Mouse (Mus musculus): ENCODE results near the gene Cngb1. TPM values are rescaled to one million over a fixed set of nuclear protein-coding genes. Genes with fewer than 3 reads are reported as not detected.

The Cngb1 gene
- 0.23 and 0.46 TPM in 2 replicates for polyA plus RNA-seq (2012; rRNA removed)

DNA sequence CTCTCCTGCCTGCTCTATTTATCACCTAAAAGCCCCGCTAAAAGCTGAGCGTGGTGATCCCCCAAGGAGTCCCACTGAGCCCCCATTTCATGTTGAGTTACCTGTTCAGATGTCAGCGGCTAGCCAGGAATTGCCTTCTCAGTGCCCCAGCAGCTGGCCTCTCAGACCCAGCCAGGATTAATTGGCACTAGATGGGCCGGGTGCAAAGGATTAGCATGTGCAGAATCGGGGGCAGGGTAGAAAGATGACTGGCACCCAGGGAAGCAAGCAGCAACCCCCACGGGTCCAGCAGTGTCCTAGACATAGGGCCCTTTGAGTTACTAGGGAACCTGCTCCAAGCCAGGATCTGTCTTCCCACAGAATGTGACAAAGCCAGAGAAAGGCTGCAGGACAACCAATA, at the start of gene Cngb1:
TSS of gene Cngb1 (minus strand) at position 155 of the 400 bp plus-strand sequence.
- WGBS, result 47% methylated on average over 6 of the region's 6 CpGs
- no peak for DNase-seq (ENCODE audit: low read depth, low spot score)

DNA sequence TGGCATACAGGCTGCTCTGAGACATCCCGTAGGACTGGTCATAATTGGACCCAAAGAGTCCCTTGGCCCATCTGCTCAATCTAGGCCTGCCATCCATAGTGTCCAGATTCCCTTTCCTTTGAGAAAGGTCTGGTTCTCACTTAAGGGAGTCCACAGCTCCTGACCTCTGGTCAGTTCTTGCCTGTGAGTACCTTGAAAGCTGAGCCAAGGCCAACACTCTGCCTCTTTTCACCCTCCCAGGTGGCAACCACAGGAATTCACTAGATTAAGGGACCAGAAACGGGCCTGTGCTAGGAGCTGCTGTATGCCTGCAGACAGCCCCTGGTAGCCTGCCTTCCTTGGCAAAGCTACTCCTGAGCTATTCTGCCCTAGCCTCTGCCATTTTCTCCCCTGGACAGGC, 48.2 kb upstream of the Cngb1 start:
- WGBS, result 87% methylated on average over 2 of the region's 2 CpGs
- no peak for DNase-seq (ENCODE audit: low read depth, low spot score)

DNA sequence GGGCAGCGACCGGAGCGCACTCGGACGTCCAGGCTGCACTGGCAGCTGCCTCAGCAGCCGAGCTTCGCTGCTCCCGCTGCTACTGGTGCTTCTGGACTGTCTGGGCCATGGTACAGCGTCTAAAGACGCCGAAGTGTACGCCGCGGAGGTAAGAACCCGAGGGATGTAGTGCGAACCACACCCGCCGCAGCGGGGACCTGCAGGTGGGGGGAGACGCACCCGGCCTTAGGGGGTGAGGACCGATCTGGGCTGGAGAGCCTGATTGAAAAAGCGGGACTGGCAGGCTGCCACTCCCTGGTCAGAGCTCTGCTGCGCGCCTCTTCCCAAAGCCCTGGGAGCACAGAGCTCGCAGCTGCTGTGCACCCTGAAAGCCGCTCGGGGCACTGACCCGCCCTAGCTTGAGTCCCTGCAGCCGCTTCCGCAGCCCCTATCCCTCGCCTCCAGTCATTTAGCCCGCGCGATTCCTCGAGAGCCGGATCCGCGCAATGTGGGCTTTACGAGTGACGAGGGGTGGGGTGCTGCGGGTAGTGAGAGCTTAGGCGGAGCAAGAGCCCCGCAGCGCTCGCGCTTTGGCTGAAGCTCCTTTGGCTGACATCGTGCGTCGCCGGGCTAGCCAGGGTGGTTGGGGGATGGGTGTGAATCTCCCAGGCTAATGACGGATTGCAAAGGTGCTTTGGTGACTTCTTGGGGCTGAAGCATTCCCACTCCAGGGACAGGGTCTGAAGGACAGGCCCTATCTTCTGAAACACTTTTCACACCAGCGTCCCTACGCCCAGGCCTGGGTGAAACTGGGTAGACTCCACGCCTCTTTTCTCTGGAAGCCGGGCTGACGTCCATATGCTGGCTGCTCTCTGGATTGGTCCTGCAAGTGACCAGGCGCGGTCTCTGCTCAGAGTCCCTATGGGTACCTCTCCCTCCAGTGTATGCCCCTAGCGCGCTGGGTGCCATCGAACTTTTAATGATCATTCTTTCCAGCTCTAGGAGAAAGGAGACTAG, 46.8 kb upstream of the Cngb1 start:
- no peak for DNase-seq (ENCODE audit: low read depth, low spot score)
- WGBS, result 5% methylated on average over 62 of the region's 62 CpGs

DNA sequence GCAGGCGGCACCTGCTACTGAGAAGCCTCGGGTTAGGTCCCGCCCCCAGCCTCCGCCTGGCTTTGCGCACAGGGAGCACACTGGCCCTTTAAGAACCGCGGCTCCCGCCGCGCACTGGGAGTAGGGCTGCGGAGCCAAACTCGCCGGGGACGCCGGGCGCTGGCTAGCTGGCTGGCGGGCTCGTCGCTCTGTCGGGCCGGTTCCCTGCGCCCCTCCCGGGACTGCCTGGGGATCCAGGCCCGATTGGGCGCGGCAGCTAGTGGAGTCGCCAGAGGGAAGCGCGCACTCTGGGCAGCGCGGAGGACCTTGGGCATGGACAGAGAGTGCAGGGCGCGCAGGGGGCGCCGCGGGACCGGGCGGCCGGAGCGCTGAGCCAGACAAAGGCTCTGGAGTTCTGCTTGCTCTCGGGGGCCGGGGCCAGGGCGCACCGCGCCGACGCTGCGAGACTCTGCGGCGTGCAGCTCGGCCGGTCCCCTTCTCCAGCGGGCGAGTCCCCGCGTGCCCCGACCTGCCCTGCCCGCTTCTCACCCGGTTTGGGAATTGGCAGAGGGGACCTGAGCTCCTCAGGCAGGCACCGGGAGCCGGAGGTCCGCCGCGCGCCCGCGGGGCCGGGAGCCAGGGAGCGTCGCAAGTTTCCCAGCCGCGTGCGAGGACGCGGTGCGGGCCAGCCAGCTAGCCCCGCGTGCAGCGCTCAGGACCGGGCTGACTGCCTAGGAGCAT, 45.9 kb upstream of the Cngb1 start, which contains the start of gene Mmp15:
TSS of gene Mmp15 (plus strand) at position 118 of the 720 bp plus-strand sequence.
- no peak for DNase-seq (ENCODE audit: low read depth, low spot score)
- under 1% methylated on average over 80 of the region's 80 CpGs for WGBS

DNA sequence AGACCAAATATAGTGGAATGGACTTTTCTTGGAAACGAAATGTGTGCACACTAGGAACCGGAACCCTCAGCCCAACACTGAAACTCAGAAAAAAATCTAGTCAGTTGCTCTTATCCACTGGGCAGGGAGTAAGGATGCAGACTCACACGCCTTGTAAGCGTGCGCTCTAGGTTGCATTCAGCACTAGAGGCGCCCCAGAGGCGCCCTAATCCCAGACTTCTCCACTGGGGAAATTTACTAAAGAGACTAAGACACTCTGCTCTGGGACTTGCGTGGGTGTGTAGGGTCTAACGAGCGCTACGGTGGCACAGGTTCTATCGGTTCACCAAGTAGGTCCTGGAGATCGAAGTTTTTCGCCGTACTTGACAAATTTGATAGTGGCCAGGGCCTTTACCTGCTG, 45.1 kb upstream of the Cngb1 start:
- no peak for DNase-seq (ENCODE audit: low read depth, low spot score)
- WGBS, result 4% methylated on average over 15 of the region's 15 CpGs

DNA sequence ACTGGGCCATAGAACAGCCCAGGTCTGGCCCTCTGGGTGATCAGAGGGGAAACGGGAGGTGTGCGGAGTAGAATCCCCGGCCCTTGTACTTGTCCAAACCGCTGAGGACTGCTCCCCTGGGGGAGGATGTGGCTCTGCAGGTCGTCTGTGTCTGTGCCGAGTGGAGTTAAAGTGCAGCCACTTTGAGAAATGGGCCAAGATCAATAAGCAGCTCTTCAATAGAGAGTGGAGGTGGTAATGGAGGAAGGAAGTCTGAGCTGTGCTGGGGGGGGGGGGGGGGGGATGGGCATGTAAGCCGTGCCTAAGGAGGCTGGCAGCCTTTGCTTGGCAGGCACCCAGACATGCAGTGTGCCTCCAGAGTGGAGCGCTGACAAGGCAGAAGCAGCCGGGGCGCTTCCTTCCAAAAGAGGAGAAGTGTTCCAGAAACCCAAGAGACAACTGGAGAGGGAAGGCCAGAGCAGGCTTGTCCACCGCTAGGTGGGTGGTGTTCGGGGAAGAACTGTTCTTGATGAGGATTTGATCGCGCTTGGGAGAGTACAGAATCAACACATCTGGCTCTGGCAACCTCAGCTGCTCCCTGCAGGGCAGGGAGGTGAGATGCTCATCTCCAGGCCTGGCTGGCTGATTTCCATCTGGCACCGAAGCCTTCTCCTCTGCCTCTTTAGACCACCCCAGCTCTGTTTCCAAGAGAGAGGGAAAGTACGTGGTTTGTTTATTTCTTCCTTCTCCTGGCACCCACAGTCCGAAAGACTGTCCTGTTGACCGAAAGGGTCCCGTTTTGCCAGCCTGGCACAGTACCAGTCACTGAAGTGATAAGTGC, 42.6 kb upstream of the Cngb1 start:
- WGBS, result 16% methylated on average over 19 of the region's 19 CpGs
- no peak for DNase-seq (ENCODE audit: low read depth, low spot score)

DNA sequence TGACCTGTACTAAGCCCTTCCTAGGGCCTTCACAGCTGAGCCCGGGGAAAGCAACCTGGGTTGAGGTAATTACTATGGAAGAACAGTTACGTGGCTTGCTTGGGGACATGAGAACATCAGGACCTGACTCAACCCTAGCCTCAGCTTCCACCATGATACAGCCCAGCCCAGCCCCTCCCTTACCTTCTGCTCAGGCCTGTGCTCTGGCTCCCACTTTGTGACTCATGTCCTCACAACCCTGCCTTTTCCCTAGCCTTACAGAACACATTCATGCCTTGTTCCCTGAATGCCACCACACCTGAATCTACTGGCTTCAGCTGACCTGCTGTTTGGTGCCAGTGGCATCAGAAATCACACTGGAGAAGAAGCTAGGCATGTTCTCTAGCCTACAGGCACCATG, 42.0 kb upstream of the Cngb1 start:
- no peak for DNase-seq (ENCODE audit: low read depth, low spot score)
- 82% methylated on average over 2 of the region's 2 CpGs for WGBS

DNA sequence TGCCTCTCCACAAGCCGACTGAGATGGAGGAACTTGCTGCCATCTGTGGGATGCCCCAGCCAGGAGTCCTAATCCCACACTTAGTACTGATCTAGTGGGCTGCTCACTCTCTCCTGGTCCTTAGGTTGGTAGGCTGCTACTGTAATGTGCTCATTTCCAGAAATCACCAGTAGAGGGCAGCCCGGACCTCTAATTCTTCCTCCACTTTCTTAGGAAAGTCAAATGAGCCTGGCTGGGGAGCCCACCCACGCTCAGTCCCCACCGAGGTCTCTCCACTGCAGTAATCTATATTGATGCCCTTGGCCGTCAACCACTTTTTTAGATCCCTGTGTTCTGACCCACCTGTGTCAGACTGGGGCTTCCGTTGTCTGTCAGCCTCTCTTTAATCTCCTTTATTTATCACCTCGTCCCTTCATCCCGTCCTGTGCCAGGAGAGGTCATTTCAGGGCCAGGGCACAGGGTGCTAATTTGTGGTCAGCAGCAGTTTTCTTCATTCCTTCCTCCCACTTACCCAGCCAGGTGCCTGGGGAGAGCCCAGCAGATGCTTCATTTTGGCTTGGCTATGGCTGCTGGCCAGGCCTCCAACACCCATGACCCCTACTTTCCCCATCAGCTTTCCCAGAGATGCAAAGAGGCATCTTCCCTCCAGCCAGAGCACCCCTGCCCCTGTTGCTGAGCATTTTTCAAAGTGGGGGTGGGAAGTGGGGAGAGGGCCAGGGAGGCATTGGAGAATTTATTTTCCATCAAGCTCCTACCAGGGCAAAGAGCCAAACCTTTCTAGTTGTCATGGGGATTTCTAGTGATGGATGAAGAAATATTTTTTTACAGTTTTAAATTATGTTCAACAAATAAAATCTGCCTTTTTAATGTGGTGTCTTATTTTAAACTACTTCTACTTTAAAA, 40.5 kb upstream of the Cngb1 start:
- WGBS, result 40% methylated on average over 8 of the region's 8 CpGs
- DNase-seq (ENCODE audit: low read depth, low spot score), result no peak

DNA sequence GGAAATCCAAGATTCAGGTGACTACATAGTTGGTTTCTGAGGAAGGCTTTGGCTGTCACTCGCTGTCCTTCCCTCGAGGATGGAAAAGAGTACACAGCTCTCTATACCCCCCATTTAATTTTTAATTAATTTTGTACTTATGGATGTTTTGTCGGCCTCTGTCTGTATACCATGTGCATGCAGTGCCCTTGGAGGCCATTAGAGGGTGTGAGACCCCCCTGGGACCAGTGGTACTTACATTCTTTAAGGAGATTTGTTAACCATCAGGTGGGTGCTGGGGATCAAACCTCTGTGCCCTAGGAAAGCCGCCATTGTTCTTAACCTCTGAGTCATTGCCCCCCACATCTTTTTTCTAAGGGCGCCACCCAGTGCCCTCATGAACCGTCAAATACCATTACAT, 38.3 kb upstream of the Cngb1 start:
- 86% methylated on average over 6 of the region's 6 CpGs for WGBS

DNA sequence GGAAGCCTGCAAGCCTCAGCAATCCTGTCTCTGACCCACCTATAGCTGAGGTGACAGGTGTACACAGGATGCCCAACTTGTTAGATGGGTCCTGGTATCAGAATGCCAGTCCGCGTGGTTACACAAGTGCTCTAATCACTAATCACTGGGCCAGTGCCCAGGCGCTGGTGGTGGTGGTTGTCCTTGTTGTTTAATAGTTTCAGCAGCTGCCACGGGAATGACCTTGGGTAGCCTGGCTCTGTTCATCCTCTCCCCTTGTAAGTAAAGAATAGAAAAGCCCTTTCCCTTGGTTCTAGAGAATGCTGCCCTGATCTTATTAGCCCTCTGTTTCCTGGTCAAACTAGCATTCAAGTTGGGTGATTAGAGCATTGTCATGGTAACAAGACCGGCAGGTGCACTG, 35.3 kb upstream of the Cngb1 start:
- DNase-seq (ENCODE audit: low read depth, low spot score), result no peak

More for the DNA sequence above, 38.3 kb upstream of the Cngb1 start:
- no peak for DNase-seq (ENCODE audit: low read depth, low spot score)

DNA sequence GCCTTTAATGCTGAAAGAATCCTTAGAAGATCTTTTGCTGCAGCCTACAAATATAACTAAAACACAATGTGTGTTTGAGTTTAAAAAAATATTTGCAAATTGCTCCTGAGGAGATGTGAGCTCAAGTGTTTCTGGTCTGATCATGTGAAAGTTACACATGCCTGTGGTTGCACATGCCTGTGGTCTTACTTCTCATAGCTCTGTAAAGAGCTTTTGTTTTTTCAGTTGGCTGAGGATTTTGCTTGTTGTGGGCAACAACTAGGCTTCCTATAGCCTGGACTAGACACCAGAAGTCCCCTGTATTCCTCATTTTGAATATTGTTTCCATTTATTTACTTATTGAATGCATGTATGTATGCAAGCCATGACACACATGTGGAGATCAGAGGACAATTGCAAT, 30.0 kb upstream of the Cngb1 start:
- DNase-seq (ENCODE audit: low read depth, low spot score), result no peak

More for the DNA sequence above, 35.3 kb upstream of the Cngb1 start:
- WGBS, result 41% methylated on average over 5 of the region's 5 CpGs

DNA sequence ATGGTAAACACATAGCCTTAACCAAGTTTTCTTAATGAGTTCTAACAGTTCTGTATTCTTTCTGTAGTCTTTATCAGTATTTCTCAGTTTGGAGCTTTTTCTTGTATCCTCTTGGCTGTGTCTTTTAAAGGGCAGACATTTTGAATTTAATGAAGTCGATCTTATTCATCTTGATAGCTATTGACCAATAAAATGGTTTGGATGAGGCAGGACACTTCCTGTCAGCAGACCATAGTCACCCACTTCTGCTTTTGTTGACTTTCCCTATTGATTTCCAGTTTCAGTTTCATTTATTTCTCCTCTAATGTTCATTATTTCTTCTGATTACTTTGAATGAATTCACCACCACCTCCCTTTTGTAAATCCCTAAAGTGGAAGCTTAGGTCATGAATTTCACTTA, 29.3 kb upstream of the Cngb1 start:
- DNase-seq (ENCODE audit: low read depth, low spot score), result no peak
- 54% methylated on average over 1 of the region's 1 CpGs for WGBS

DNA sequence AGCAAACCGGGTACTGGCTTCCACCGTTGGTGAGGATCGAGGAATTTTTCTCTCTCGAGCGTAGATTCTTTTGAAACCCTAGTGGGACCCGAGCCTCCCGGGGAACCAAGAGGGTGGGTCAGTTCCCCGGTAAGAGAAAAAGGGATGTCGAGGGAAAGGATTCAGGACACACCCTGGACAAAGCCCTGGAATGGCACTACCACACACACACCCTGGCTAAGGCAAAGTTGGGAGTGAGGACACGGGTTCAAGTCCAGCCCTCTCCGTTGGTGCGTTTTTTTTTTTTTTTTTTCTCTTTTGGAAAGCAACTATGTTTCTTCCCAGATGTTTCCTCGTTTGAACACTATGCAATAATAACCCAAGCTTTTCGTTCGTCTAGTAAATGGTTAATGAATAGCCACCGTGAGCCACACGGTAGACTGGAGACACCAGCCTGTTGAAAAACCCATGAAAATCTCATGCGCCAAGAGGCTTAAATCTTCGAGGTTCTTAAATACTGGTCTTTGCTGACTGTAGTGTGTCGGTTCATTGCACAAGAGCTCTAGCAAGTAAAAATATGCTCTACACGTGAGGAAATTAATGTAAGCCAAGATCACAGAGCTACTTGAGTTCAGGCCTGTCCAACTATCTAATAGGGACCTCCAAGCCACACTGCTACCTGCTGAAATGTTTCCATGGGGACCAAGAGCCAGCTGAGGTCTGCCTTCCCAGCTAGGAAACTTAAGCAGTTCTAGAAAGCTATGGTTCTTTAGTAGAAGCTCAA, 26.2 kb upstream of the Cngb1 start:
- DNase-seq (ENCODE audit: low read depth, low spot score), result no peak
- WGBS, result 9% methylated on average over 21 of the region's 21 CpGs

DNA sequence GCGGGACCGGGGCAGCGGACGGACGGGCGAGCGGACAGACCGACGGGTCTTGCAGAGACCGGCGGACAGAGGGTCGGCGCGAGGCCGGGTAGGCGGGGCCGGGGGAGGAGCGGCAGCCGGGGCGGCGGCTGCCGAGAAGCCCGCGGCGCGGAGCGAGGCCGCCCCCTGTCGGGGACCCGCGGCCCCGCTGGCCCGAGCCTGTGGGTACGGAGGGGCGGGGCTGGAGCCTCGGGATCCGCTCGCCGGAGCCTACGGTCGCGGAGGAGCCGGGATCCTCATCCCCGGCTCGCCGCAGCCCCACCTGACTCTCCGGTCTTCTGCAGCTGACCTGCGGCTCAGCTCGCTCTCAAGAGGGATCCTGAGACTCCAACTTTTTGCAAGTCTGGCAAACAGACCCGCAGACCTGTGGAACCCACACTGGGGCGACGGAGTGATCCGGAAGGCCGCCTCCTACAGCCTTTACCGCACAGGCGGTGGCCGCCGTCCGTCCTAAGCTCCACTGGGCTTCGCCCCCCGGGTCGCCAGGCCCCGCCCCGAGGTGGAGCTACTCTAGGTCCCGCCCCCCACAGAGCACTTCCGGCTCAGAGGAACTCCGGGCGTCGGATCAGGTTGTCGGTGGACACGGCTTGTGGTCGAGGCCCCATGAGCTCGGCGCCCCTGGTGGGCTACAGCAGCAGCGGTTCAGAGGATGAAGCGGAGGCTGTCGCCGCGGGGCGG, 25.5 kb upstream of the Cngb1 start, which contains the start of the genes Zfp319 and Usb1:
TSS of gene Zfp319 (minus strand) at position 231 of the 717 bp plus-strand sequence.
TSS of gene Usb1 (plus strand) at position 565 of the 717 bp plus-strand sequence.
- WGBS, result under 1% methylated on average over 79 of the region's 80 CpGs
- DNase-seq (ENCODE audit: low read depth, low spot score), result peak; percentile 59

DNA sequence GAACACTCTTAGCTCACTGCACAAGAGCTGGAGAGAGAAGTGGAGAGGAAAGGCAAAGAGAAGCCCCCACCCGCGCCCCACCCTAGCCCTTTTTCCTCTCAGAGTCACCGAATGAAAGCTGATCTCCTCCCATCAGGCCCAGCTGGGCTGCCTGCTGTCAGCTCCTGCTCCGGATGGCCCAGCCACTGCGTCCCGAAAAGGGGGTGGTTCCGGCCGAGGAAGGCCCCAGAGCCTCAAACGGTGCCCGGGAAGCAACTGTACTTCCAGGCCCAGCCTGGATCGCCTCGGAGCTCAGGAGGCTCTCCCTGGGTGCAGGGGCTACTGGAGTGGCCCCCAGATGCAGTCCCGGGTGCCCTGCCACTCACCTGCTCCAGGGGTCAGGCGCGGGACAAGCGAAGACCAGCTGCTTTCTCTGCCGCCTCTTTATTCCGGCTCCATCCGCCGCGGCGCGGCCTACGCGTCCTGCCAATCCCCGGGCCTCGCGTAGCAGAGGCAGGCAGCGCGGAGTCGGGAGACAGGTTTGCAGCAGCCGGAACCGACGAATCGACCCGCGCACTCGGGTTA, 24.9 kb upstream of the Cngb1 start:
- under 1% methylated on average over 38 of the region's 38 CpGs for WGBS
- no peak for DNase-seq (ENCODE audit: low read depth, low spot score)

DNA sequence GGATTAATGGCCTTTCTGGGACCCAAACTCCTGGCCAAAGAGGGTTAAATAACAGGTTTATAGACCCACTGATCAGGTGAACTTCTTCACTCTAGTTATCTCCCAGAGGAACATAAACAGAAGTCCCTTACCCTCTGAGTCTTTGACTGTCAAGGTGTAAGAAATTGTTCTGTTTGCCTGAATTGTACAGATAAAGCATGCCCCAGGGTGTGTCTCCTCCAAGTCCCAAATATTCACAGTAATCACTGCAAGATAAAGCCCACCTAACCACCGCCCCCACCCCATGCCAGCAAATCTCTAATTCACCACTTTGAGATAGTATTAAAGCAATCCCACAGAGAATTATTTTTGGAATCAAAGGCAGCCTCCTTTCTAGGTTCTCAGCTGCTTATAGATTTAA, 24.0 kb upstream of the Cngb1 start:
- WGBS, result 56% methylated on average over 1 of the region's 1 CpGs

DNA sequence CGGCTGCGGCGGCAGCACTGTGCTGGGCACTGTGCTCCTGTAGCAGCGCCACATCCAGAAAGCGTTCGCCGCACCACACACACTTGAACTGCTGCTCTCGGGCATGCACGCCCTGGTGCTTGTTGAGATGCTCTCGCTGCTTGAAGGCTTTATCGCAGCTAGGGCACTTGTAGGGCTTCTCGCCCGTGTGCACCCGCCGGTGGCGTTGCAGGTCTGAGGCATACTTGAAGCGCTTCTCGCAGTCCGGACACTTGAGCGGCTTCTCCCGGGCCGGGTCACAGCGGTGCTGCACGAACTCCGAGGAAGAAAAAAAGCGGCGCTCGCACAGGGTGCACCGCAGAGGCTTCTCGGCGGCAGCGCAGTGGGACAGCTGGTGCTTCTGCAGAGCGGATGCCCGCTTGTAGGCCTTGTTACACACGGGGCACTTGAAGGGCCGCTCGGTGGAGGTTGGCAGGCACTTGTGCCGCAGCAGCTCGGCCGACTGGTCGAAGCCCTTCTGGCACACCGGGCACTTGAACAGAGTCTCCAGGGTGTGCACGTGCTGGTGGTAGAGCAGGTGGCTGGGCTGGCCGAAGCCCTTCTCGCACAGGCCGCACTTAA, 21.6 kb upstream of the Cngb1 start:
- 95% methylated on average over 46 of the region's 46 CpGs for WGBS
- no peak for DNase-seq (ENCODE audit: low read depth, low spot score)

More for the DNA sequence above, 24.0 kb upstream of the Cngb1 start:
- DNase-seq (ENCODE audit: low read depth, low spot score), result no peak

All from large intestine, adult 2 months (tissue).